Mouse (Mus musculus) MEL (cell line): ENCODE results near the gene Slc13a3.

Source experiments
- CTCF ChIP-seq, 3 experiments: IDR thresholded peaks in 2 of 3; conservative IDR thresholded peaks in 1 of 3; 2 replicates each; pipeline ENCODE4 v1.5.1; 2011 to 2012; ENCODE audit warnings: low read length in 3 of 3, low read depth in 2 of 3, mild to moderate bottlenecking in 2 of 3, improper control_type of control experiment in 1 of 3, inconsistent platforms in 1 of 3, mixed read lengths in 1 of 3, moderate library complexity in 1 of 3; ENCODE audit not compliant: control insufficient read depth in 1 of 3, insufficient read depth in 1 of 3, poor library complexity in 1 of 3, severe bottlenecking in 1 of 3
- E2F4 ChIP-seq: IDR thresholded peaks from 2 replicates; pipeline ENCODE4 v1.6.1; 2011; ENCODE audit warnings: low read depth, low read length, improper control_type of control experiment, borderline replicate concordance
- ETS1 ChIP-seq: IDR thresholded peaks from 2 replicates; pipeline ENCODE4 v1.6.1; 2012; ENCODE audit warnings: low read depth, mild to moderate bottlenecking, inconsistent platforms, low read length, improper control_type of control experiment, moderate library complexity
- HCFC1 ChIP-seq: IDR thresholded peaks from 2 replicates; pipeline ENCODE4 v1.6.1; 2012; ENCODE audit warnings: low read depth, mild to moderate bottlenecking, inconsistent platforms, low read length, improper control_type of control experiment, moderate library complexity
- POLR2A ChIP-seq, 2 experiments: IDR thresholded peaks; 2 replicates each; pipeline ENCODE4 v1.6.1; 2011 to 2012; ENCODE audit warnings: low read length in 2 of 2, mild to moderate bottlenecking in 2 of 2, control low read depth in 1 of 2, improper control_type of control experiment in 1 of 2, low read depth in 1 of 2, moderate library complexity in 1 of 2; ENCODE audit not compliant: control insufficient read depth in 1 of 2, insufficient read depth in 1 of 2, poor library complexity in 1 of 2
- POLR2AphosphoS2 ChIP-seq: IDR thresholded peaks from 2 replicates; pipeline ENCODE4 v1.6.1; 2011; ENCODE audit warnings: low read length, improper control_type of control experiment
- SIN3A ChIP-seq: IDR thresholded peaks from 2 replicates; pipeline ENCODE4 v1.6.1; 2012; ENCODE audit warnings: low read length, improper control_type of control experiment, inconsistent platforms
- TAL1 ChIP-seq: IDR thresholded peaks from 2 replicates; pipeline ENCODE4 v1.6.1; 2012; ENCODE audit warnings: mild to moderate bottlenecking, inconsistent platforms, low read length, moderate library complexity, mixed read lengths
- TCF12 ChIP-seq: IDR thresholded peaks from 2 replicates; pipeline ENCODE4 v1.6.1; 2014; ENCODE audit warnings: low read depth, mild to moderate bottlenecking, inconsistent platforms, low read length, improper control_type of control experiment, moderate library complexity
- ZNF384 ChIP-seq: IDR thresholded peaks from 2 replicates; pipeline ENCODE4 v1.6.1; 2012; ENCODE audit warnings: low read depth, mild to moderate bottlenecking, inconsistent platforms, low read length, improper control_type of control experiment

GRCm38 (mm10) chr2:165509686-165510085, 36.7 kb upstream of the Slc13a3 start:
- TF ChIP-seq ZNF384: no peak
- TF ChIP-seq TCF12: no peak
- TF ChIP-seq POLR2A (IDR thresholded peaks at IDR 0.05; ENCODE audit: control insufficient read depth in 1 of 2, insufficient read depth in 1 of 2, low read depth in 1 of 2, low read length in 2 of 2, poor library complexity in 1 of 2): no peak
- TF ChIP-seq SIN3A: no peak
- TF ChIP-seq CTCF (IDR thresholded peaks at IDR 0.05 in 2 of 3, conservative IDR thresholded peaks at IDR 0.05 in 1 of 3; ENCODE audit: control insufficient read depth in 1 of 3, insufficient read depth in 1 of 3, low read depth in 2 of 3, low read length in 3 of 3, poor library complexity in 1 of 3, severe bottlenecking in 1 of 3): no peak
- TF ChIP-seq ETS1: no peak
- no peak for TF ChIP-seq TAL1
- TF ChIP-seq E2F4: no peak
- no peak for TF ChIP-seq HCFC1
- TF ChIP-seq POLR2AphosphoS2: no peak
